Mouse (Mus musculus): Measurements from ENCODE around the gene Esyt2. TPM values are rescaled to one million over a fixed set of nuclear protein-coding genes. Genes with fewer than 3 reads are reported as not detected.

The Esyt2 gene
- total and polyA plus RNA-seq, 3 experiments, result 7.5 to 27.8 (median 24.6) TPM

- H3K4me3 ChIP-seq, result no peak overlapping the region
- 51% methylated on average over 4 of the region's 4 CpGs for WGBS
- H3K27me3 ChIP-seq (ENCODE audit: control insufficient read depth, insufficient read depth, low read length), result no peaks in the 10 kb centered on the region
- peak in 1 of 2 experiments; percentile 14 for DNase-seq
- peaks cover 9% of the 10 kb centered on the region for H3K36me3 ChIP-seq (ENCODE audit: control insufficient read depth, insufficient read depth, low read length)
- intact Hi-C loops (cut with DNase I), result no loop called here
- H3K9ac ChIP-seq (ENCODE audit: low read depth, low read length), result no peak overlapping the region
- no peak for TF ChIP-seq EP300 (IDR thresholded peaks at IDR 0.05; ENCODE audit: insufficient read depth, low read depth, low read length)
- TF ChIP-seq POLR2A (IDR thresholded peaks at IDR 0.05; ENCODE audit: insufficient read depth, low read depth, low read length), result no peak
- TF ChIP-seq CTCF (IDR thresholded peaks at IDR 0.05), result no peak
- peak overlapping the region; percentile 4 for H3K27ac ChIP-seq
- H3K4me1 ChIP-seq (ENCODE audit: control insufficient read depth, insufficient read depth, low read length), result peaks cover 3% of the 10 kb centered on the region
- H3K79me2 ChIP-seq (replicated peaks; ENCODE audit: control insufficient read depth, insufficient read depth, low read length), result no peaks in the 10 kb centered on the region
Observed at GRCm38 (mm10) chr12:116325545-116325944, 44.5 kb downstream of the Esyt2 start.

GRCm38 (mm10) chr12:116326159-116326558 is 45.2 kb downstream of the Esyt2 start:
- DNase-seq, result no peak
- H3K4me3 ChIP-seq, result no peak overlapping the region
- H3K79me2 ChIP-seq (replicated peaks; ENCODE audit: control insufficient read depth, insufficient read depth, low read length), result no peaks in the 10 kb centered on the region
- H3K4me1 ChIP-seq (ENCODE audit: control insufficient read depth, insufficient read depth, low read length), result peaks cover 3% of the 10 kb centered on the region
- H3K36me3 ChIP-seq (ENCODE audit: control insufficient read depth, insufficient read depth, low read length), result peaks cover 9% of the 10 kb centered on the region
- WGBS, result 70% methylated on average over 1 of the region's 1 CpGs
- intact Hi-C loops (cut with DNase I), result no loop called here
- H3K27ac ChIP-seq, result peak overlapping the region; percentile 4
- H3K27me3 ChIP-seq (ENCODE audit: control insufficient read depth, insufficient read depth, low read length), result no peaks in the 10 kb centered on the region
- TF ChIP-seq EP300 (IDR thresholded peaks at IDR 0.05; ENCODE audit: insufficient read depth, low read depth, low read length) (no peak), CTCF (IDR thresholded peaks at IDR 0.05) (no peak), POLR2A (IDR thresholded peaks at IDR 0.05; ENCODE audit: insufficient read depth, low read depth, low read length) (no peak)
- no peak overlapping the region for H3K9ac ChIP-seq (ENCODE audit: low read depth, low read length)

- no peak overlapping the region for H3K27ac ChIP-seq
- 85% methylated on average over 5 of the region's 5 CpGs for WGBS
- 0 out of 2 replicates have a peak, but pooled peaks cover 1% of the 10 kb centered on the region for H3K79me2 ChIP-seq (replicated peaks; ENCODE audit: control insufficient read depth, insufficient read depth, low read length)
- H3K9ac ChIP-seq (ENCODE audit: low read depth, low read length), result no peak overlapping the region
- intact Hi-C loops (cut with DNase I), result no loop called here
- H3K4me1 ChIP-seq (ENCODE audit: control insufficient read depth, insufficient read depth, low read length), result no peaks in the 10 kb centered on the region
- no peak for DNase-seq
- no peaks in the 10 kb centered on the region; the same call in 1 of the 2 replicates for H3K36me3 ChIP-seq (ENCODE audit: control insufficient read depth, insufficient read depth, low read length)
- H3K4me3 ChIP-seq, result no peak overlapping the region
- H3K27me3 ChIP-seq (ENCODE audit: control insufficient read depth, insufficient read depth, low read length), result no peaks in the 10 kb centered on the region
- no peak for TF ChIP-seq EP300 (IDR thresholded peaks at IDR 0.05; ENCODE audit: insufficient read depth, low read depth, low read length)
- TF ChIP-seq CTCF (IDR thresholded peaks at IDR 0.05), result no peak
- no peak for TF ChIP-seq POLR2A (IDR thresholded peaks at IDR 0.05; ENCODE audit: insufficient read depth, low read depth, low read length)
Observed at GRCm38 (mm10) chr12:116334253-116334652, 53.3 kb downstream of the Esyt2 start.

- Histone ChIP-seq H3K27me3 (ENCODE audit: control insufficient read depth, insufficient read depth, low read length) (no peaks in the 10 kb centered on the region), H3K27ac (no peak overlapping the region), H3K4me1 (ENCODE audit: control insufficient read depth, insufficient read depth, low read length) (no peaks in the 10 kb centered on the region), H3K36me3 (ENCODE audit: control insufficient read depth, insufficient read depth, low read length) (no peaks in the 10 kb centered on the region), H3K9ac (ENCODE audit: low read depth, low read length) (no peak overlapping the region), H3K4me3 (no peak overlapping the region), H3K79me2 (replicated peaks; ENCODE audit: control insufficient read depth, insufficient read depth, low read length) (no peaks in the 10 kb centered on the region)
- intact Hi-C loops (cut with DNase I), result no loop called here
- no peak for DNase-seq
- WGBS, result 67% methylated on average over 1 of the region's 1 CpGs
- no peak for TF ChIP-seq CTCF (IDR thresholded peaks at IDR 0.05)
- no peak for TF ChIP-seq EP300 (IDR thresholded peaks at IDR 0.05; ENCODE audit: insufficient read depth, low read depth, low read length)
- TF ChIP-seq POLR2A (IDR thresholded peaks at IDR 0.05; ENCODE audit: insufficient read depth, low read depth, low read length), result no peak
Observed at GRCm38 (mm10) chr12:116340160-116340559, 59.2 kb downstream of the Esyt2 start.

- no peak for DNase-seq
- Histone ChIP-seq H3K36me3 (ENCODE audit: control insufficient read depth, insufficient read depth, low read length) (no peaks in the 10 kb centered on the region), H3K9ac (ENCODE audit: low read depth, low read length) (no peak overlapping the region), H3K4me3 (no peak overlapping the region), H3K79me2 (replicated peaks; ENCODE audit: control insufficient read depth, insufficient read depth, low read length) (no peaks in the 10 kb centered on the region), H3K4me1 (ENCODE audit: control insufficient read depth, insufficient read depth, low read length) (no peaks in the 10 kb centered on the region), H3K27me3 (ENCODE audit: control insufficient read depth, insufficient read depth, low read length) (no peaks in the 10 kb centered on the region), H3K27ac (no peak overlapping the region)
- TF ChIP-seq EP300 (IDR thresholded peaks at IDR 0.05; ENCODE audit: insufficient read depth, low read depth, low read length) (no peak), CTCF (IDR thresholded peaks at IDR 0.05) (no peak), POLR2A (IDR thresholded peaks at IDR 0.05; ENCODE audit: insufficient read depth, low read depth, low read length) (no peak)
- intact Hi-C loops (cut with DNase I), result no loop called here
Observed at GRCm38 (mm10) chr12:116348755-116349286, 67.8 kb downstream of the Esyt2 start.

- TF ChIP-seq EP300 (IDR thresholded peaks at IDR 0.05; ENCODE audit: insufficient read depth, low read depth, low read length) (no peak), CTCF (IDR thresholded peaks at IDR 0.05) (no peak), POLR2A (IDR thresholded peaks at IDR 0.05; ENCODE audit: insufficient read depth, low read depth, low read length) (no peak)
- no peaks in the 10 kb centered on the region for H3K4me1 ChIP-seq (ENCODE audit: control insufficient read depth, insufficient read depth, low read length)
- H3K4me3 ChIP-seq, result no peak overlapping the region
- no peaks in the 10 kb centered on the region for H3K36me3 ChIP-seq (ENCODE audit: control insufficient read depth, insufficient read depth, low read length)
- H3K27me3 ChIP-seq (ENCODE audit: control insufficient read depth, insufficient read depth, low read length), result no peaks in the 10 kb centered on the region
- intact Hi-C loops (cut with DNase I), result no loop called here
- no peak overlapping the region for H3K27ac ChIP-seq
- H3K79me2 ChIP-seq (replicated peaks; ENCODE audit: control insufficient read depth, insufficient read depth, low read length), result no peaks in the 10 kb centered on the region
- DNase-seq, result no peak
- H3K9ac ChIP-seq (ENCODE audit: low read depth, low read length), result no peak overlapping the region
- 82% methylated on average over 2 of the region's 2 CpGs for WGBS
Observed at GRCm38 (mm10) chr12:116349376-116349775, 68.4 kb downstream of the Esyt2 start.
